Mouse (Mus musculus) small intestine, adult 2 months (tissue): ENCODE data around the gene Comtd1.

Experiments
- CTCF ChIP-seq: fragments of 200-500 bp; IDR thresholded peaks from 2 replicates; pipeline ENCODE4 v1.5.1; 2012; ENCODE audit warnings: low read depth, mild to moderate bottlenecking, control low read depth, inconsistent platforms, low read length, moderate library complexity, mixed read lengths; ENCODE audit not compliant: insufficient replicate concordance, insufficient read length; ENCODE audit errors: extremely low read depth
- POLR2A ChIP-seq: fragments of 200-500 bp; IDR thresholded peaks from 2 replicates; pipeline ENCODE4 v1.6.1; 2012; ENCODE audit warnings: low read depth, mild to moderate bottlenecking, control low read depth, inconsistent platforms, low read length, moderate library complexity

GRCm38 (mm10) chr14:21806631-21807160, 42.1 kb downstream of the Comtd1 start:
- TF ChIP-seq CTCF (no peak), POLR2A (no peak)
